Mouse (Mus musculus): ENCODE measurements at regions not wholly inside any gene's neighbourhood (a gene's known extent, or its start where the extent isn't known, plus 50 kb on each side); places are given as distances from the start of the nearest gene placed in this dataset.

- DNase-seq (ENCODE audit: low read depth, low spot score), result no peak
These were observed 182.9 kb downstream of the Irs2 start for GRCm38 (mm10) chr8:10825192-10825926.

- no peak for DNase-seq (ENCODE audit: low read depth, low spot score)
These were observed 186.4 kb downstream of the Irs2 start for GRCm38 (mm10) chr8:10821901-10822300.

GRCm38 (mm10) chr8:10814499-10814898, 193.8 kb downstream of the Irs2 start:
- DNase-seq (ENCODE audit: low read depth, low spot score), result no peak

GRCm38 (mm10) chr8:10812060-10812670, 196.1 kb downstream of the Irs2 start:
- DNase-seq (ENCODE audit: low read depth, low spot score), result peak; percentile 59

GRCm38 (mm10) chr8:10807040-10807439, 201.2 kb downstream of the Irs2 start:
- no peak for DNase-seq (ENCODE audit: low read depth, low spot score)

GRCm38 (mm10) chr8:10805405-10806151, 202.7 kb downstream of the Irs2 start:
- no peak for DNase-seq (ENCODE audit: low read depth, low spot score)

- no peak for DNase-seq (ENCODE audit: low read depth, low spot score)
These were observed 203.3 kb downstream of the Irs2 start for GRCm38 (mm10) chr8:10804974-10805373.

GRCm38 (mm10) chr8:10802003-10802402, 206.3 kb downstream of the Irs2 start:
- DNase-seq (ENCODE audit: low read depth, low spot score), result no peak

- DNase-seq (ENCODE audit: low read depth, low spot score), result no peak
These were observed 206.7 kb downstream of the Irs2 start for GRCm38 (mm10) chr8:10801580-10801979.

GRCm38 (mm10) chr8:10798444-10798843, 209.8 kb downstream of the Irs2 start:
- no peak for DNase-seq (ENCODE audit: low read depth, low spot score)

- DNase-seq (ENCODE audit: low read depth, low spot score), result no peak
These were observed 213.7 kb downstream of the Irs2 start for GRCm38 (mm10) chr8:10794367-10795189.

- no peak for DNase-seq (ENCODE audit: low read depth, low spot score)
These were observed 214.4 kb downstream of the Irs2 start for GRCm38 (mm10) chr8:10793670-10794366.

- no peak for DNase-seq (ENCODE audit: low read depth, low spot score)
These were observed 219.6 kb downstream of the Irs2 start for GRCm38 (mm10) chr8:10788496-10789200.

GRCm38 (mm10) chr8:10785801-10786200, 222.5 kb downstream of the Irs2 start:
- no peak for DNase-seq (ENCODE audit: low read depth, low spot score)

GRCm38 (mm10) chr8:10785311-10785710, 222.9 kb downstream of the Irs2 start:
- DNase-seq (ENCODE audit: low read depth, low spot score), result no peak

GRCm38 (mm10) chr8:10784481-10784880, 223.8 kb downstream of the Irs2 start:
- DNase-seq (ENCODE audit: low read depth, low spot score), result no peak

GRCm38 (mm10) chr8:10781860-10782259, 226.4 kb downstream of the Irs2 start:
- DNase-seq (ENCODE audit: low read depth, low spot score), result no peak

- DNase-seq (ENCODE audit: low read depth, low spot score), result no peak
These were observed 228.6 kb downstream of the Irs2 start for GRCm38 (mm10) chr8:10779636-10780035.

GRCm38 (mm10) chr8:10775202-10776010, 232.9 kb downstream of the Irs2 start:
- no peak for DNase-seq (ENCODE audit: low read depth, low spot score)

- no peak for DNase-seq (ENCODE audit: low read depth, low spot score)
These were observed 233.5 kb downstream of the Irs2 start for GRCm38 (mm10) chr8:10774778-10775177.

Data from brain, embryonic 18.5 days (tissue).